Mouse (Mus musculus): Measurements from ENCODE around the gene Gsdma2.

DNA sequence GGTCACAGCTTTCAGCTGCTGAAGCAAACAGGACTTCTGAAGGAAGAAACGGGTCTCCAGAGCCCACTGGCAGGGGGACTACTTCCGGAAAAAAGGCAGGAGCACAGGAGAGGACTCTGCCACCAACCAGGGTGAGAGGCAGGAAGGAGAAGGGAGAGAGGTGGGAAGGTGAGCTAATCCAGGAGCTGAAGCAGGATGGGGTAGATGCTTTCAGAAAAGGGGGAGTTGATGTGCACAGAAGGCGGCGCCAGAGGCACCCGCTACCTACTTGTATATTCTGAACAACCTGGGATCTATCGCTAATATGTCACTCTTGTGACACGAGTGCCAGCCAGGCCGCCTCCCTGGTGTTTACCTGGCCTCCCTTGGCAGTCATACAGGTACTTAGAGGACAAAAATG lies 48.6 kb upstream of the Gsdma2 start, which contains the start of gene Lrrc3c:
- TF ChIP-seq CTCF (IDR thresholded peaks at IDR 0.05; ENCODE audit: low read depth), result no peak
- no peak for TF ChIP-seq EP300 (optimal IDR thresholded peaks at IDR 0.05)

Measured in stomach, postnatal 0 days (tissue).